Mouse (Mus musculus) hindbrain, embryonic 13.5 days (tissue): ENCODE data around the gene Olfr1428. TPM values are rescaled to one million over a fixed set of nuclear protein-coding genes. Genes with fewer than 3 reads are reported as not detected.
"Not testable (repeated sequence)": the region's sequence is repeated elsewhere in the genome, so short reads cannot be mapped to it uniquely, and the experiment has no call there.

Experiments
- ATAC-seq: fragments of 200-750 bp; cut with Nextera tagmentation; 2 replicates; pipeline ENCODE4 v1.8.0; 2017; ENCODE audit warnings: moderate TSS enrichment; ENCODE audit not compliant: low FRiP score
- H3K27ac ChIP-seq: fragments of 300-500 bp; sonication (generic); 2 replicates; pipeline ENCODE4 v1.5.1; 2015; ENCODE audit warnings: inconsistent platforms, mild to moderate bottlenecking, moderate library complexity
- H3K27me3 ChIP-seq: fragments of 300-500 bp; sonication (generic); 2 replicates; pipeline ENCODE4 v1.6.1; 2015; ENCODE audit warnings: mild to moderate bottlenecking, inconsistent platforms
- H3K36me3 ChIP-seq: fragments of 300-500 bp; sonication (generic); 2 replicates; pipeline ENCODE4 v1.6.1; 2015; ENCODE audit warnings: mild to moderate bottlenecking, inconsistent platforms
- H3K4me1 ChIP-seq: fragments of 300-500 bp; sonication (generic); replicated peaks from 2 replicates; pipeline ENCODE4 v1.6.1; 2015; ENCODE audit warnings: inconsistent platforms
- H3K4me2 ChIP-seq: fragments of 300-500 bp; sonication (generic); 2 replicates; pipeline ENCODE4 v1.6.1; 2015; ENCODE audit warnings: inconsistent platforms, mild to moderate bottlenecking, moderate library complexity
- H3K4me3 ChIP-seq: fragments of 300-500 bp; sonication (generic); 2 replicates; pipeline ENCODE4 v1.5.1; 2015; ENCODE audit warnings: mild to moderate bottlenecking, inconsistent platforms
- H3K9ac ChIP-seq: fragments of 300-500 bp; sonication (generic); 2 replicates; pipeline ENCODE4 v1.6.1; 2015; ENCODE audit warnings: mild to moderate bottlenecking, inconsistent platforms
- H3K9me3 ChIP-seq: fragments of 300-500 bp; sonication (generic); 2 replicates; pipeline ENCODE4 v1.6.1; 2016; ENCODE audit warnings: inconsistent platforms
- WGBS: fragments of 180-500 bp; shearing (Covaris S2); methylation state at CpG from one replicate; pipeline ENCODE4 v1.1.7; 2015; 5-methylcytosine and 5-hydroxymethylcytosine counted together
- polyA plus RNA-seq: library from polyadenylated mRNA; unstranded; fragments of >200 nt; fragmentation: Nextera tagmentation; extraction: Ambion mirVana; gene quantifications from 2 replicates; pipeline ENCODE4 v1.2.1, GENCODE M21; 2015

The Olfr1428 gene
- polyA plus RNA-seq, 1 experiment from 2014 or later, result not detected

GRCm38 (mm10) chr19:12062582-12062981 lies 53.1 kb downstream of the Olfr1428 start, which contains the start of gene Olfr1424:
TSS of gene Olfr1424 (minus strand) at chr19:12062682.
- not testable (repeated sequence) for H3K9ac ChIP-seq, H3K4me2 ChIP-seq, H3K36me3 ChIP-seq, H3K4me1 ChIP-seq, H3K9me3 ChIP-seq, H3K27ac ChIP-seq, ATAC-seq, H3K27me3 ChIP-seq, H3K4me3 ChIP-seq
- WGBS, result 96% methylated on average over 1 of the region's 1 CpGs

Other genes starting within 250 kb of the Olfr1428 start
- gene Olfr1419, start 240.8 kb downstream of the Olfr1428 start, polyA plus RNA-seq, result not detected in 2 replicates
- gene Olfr1420, start 229.3 kb downstream of the Olfr1428 start, polyA plus RNA-seq, result not detected in 2 replicates
- 19.6 and 19.8 TPM in 2 replicates for gene Patl1, start 203.5 kb downstream of the Olfr1428 start, polyA plus RNA-seq
- 3.9 and 4.3 TPM in 2 replicates for gene Osbp, start 150.0 kb downstream of the Olfr1428 start, polyA plus RNA-seq
- not detected in 2 replicates for gene Olfr1423, start 74.6 kb downstream of the Olfr1428 start, polyA plus RNA-seq
- not detected in 2 replicates for gene Olfr1424, start 53.2 kb downstream of the Olfr1428 start, polyA plus RNA-seq
- gene Olfr1425, start 38.2 kb downstream of the Olfr1428 start, polyA plus RNA-seq, result not detected in 2 replicates
- gene Olfr1426, start 23.9 kb downstream of the Olfr1428 start, polyA plus RNA-seq, result not detected in 2 replicates
- gene Olfr1427, start 12.6 kb downstream of the Olfr1428 start, polyA plus RNA-seq, result not detected in 2 replicates
- gene Olfr76, start 7.3 kb upstream of the Olfr1428 start, polyA plus RNA-seq, result not detected in 2 replicates
- gene Olfr1555-ps1, start 54.2 kb upstream of the Olfr1428 start, polyA plus RNA-seq, result not detected in 2 replicates
- gene Olfr1431, start 84.7 kb upstream of the Olfr1428 start, polyA plus RNA-seq, result not detected in 2 replicates
- not detected in 2 replicates for gene Olfr1432, start 116.7 kb upstream of the Olfr1428 start, polyA plus RNA-seq
- not detected in 2 replicates for gene Olfr262, start 125.8 kb upstream of the Olfr1428 start, polyA plus RNA-seq
- gene Olfr235, start 145.1 kb upstream of the Olfr1428 start, polyA plus RNA-seq, result not detected in 2 replicates
- gene Olfr1434, start 164.0 kb upstream of the Olfr1428 start, polyA plus RNA-seq, result not detected in 2 replicates
- gene Olfr1436, start 183.2 kb upstream of the Olfr1428 start, polyA plus RNA-seq, result not detected in 2 replicates
- gene Olfr1437, start 209.2 kb upstream of the Olfr1428 start, polyA plus RNA-seq, result not detected in 2 replicates
- gene Olfr1438-ps1, start 220.0 kb upstream of the Olfr1428 start, polyA plus RNA-seq, result not detected in 2 replicates